Mouse (Mus musculus) megakaryocyte, embryonic 14.5 days (primary cell): Measurements from ENCODE around the gene Nr6a1. TPM values are rescaled to one million over a fixed set of nuclear protein-coding genes. Genes with fewer than 3 reads are reported as not detected.

Source experiments
- H3K27me3 ChIP-seq: replicated peaks from 2 replicates; pipeline ENCODE3; 2012; ENCODE audit warnings: inconsistent platforms
- H3K36me3 ChIP-seq: replicated peaks from 2 replicates; pipeline ENCODE3; 2012; ENCODE audit warnings: low read length, inconsistent platforms, mixed read lengths
- H3K4me1 ChIP-seq: 2 replicates; pipeline ENCODE4 v1.6.1; 2012; ENCODE audit warnings: inconsistent platforms
- H3K4me3 ChIP-seq: replicated peaks from 2 replicates; pipeline ENCODE3; 2012; ENCODE audit warnings: moderate library complexity, mild to moderate bottlenecking, inconsistent platforms
- H3K9me3 ChIP-seq: 2 replicates; pipeline ENCODE4 v1.6.1; 2012; ENCODE audit warnings: inconsistent platforms
- FLI1 ChIP-seq: IDR thresholded peaks from 2 replicates; pipeline ENCODE4 v1.6.1; 2012; ENCODE audit warnings: low read length, inconsistent platforms, mixed read lengths
- GATA1 ChIP-seq: IDR thresholded peaks from 3 replicates; pipeline ENCODE4 v1.6.1; 2012; ENCODE audit warnings: mixed read lengths, low read length, inconsistent platforms, borderline replicate concordance
- polyA plus RNA-seq: library from polyadenylated mRNA; stranded (reverse); fragments of >175 nt; gene quantifications from 2 replicates; pipeline ENCODE4 v1.2.3, GENCODE M21; 2012; ENCODE audit warnings: low replicate concordance; ENCODE audit not compliant: insufficient read depth

Nr6a1 gene
- polyA plus RNA-seq, 1 experiment, result 0.25 TPM

- no peak for TF ChIP-seq GATA1
- TF ChIP-seq FLI1, result no peak
- H3K9me3 ChIP-seq, result no peaks in the 10 kb centered on the region
- H3K27me3 ChIP-seq, result no peaks in the 10 kb centered on the region
- no peaks in the 10 kb centered on the region for H3K4me1 ChIP-seq
- no peaks in the 10 kb centered on the region for H3K36me3 ChIP-seq
- no peak overlapping the region for H3K4me3 ChIP-seq
Observed at GRCm38 (mm10) chr2:38771478-38771797, 156.1 kb downstream of the Nr6a1 start.

- Histone ChIP-seq H3K4me1 (no peaks in the 10 kb centered on the region), H3K27me3 (no peaks in the 10 kb centered on the region), H3K36me3 (no peaks in the 10 kb centered on the region), H3K9me3 (no peaks in the 10 kb centered on the region), H3K4me3 (no peak overlapping the region)
- TF ChIP-seq GATA1, result no peak
- TF ChIP-seq FLI1, result no peak
Observed at GRCm38 (mm10) chr2:38770772-38771477, 156.6 kb downstream of the Nr6a1 start.

GRCm38 (mm10) chr2:38767177-38767931 is 160.1 kb downstream of the Nr6a1 start:
- no peaks in the 10 kb centered on the region for H3K9me3 ChIP-seq
- H3K4me1 ChIP-seq, result no peaks in the 10 kb centered on the region
- no peak overlapping the region for H3K4me3 ChIP-seq
- H3K27me3 ChIP-seq, result no peaks in the 10 kb centered on the region
- no peaks in the 10 kb centered on the region for H3K36me3 ChIP-seq
- TF ChIP-seq FLI1, result no peak
- TF ChIP-seq GATA1, result no peak

GRCm38 (mm10) chr2:38739847-38740246 is 187.6 kb downstream of the Nr6a1 start:
- Histone ChIP-seq H3K4me3 (no peak overlapping the region), H3K36me3 (no peaks in the 10 kb centered on the region), H3K4me1 (peaks cover 10% of the 10 kb centered on the region), H3K9me3 (no peaks in the 10 kb centered on the region), H3K27me3 (peaks cover 11% of the 10 kb centered on the region)
- no peak for TF ChIP-seq FLI1
- no peak for TF ChIP-seq GATA1

- Histone ChIP-seq H3K27me3 (peaks cover 14% of the 10 kb centered on the region), H3K4me1 (peaks cover 10% of the 10 kb centered on the region), H3K9me3 (no peaks in the 10 kb centered on the region), H3K4me3 (no peak overlapping the region), H3K36me3 (no peaks in the 10 kb centered on the region)
- TF ChIP-seq FLI1 (no peak), GATA1 (no peak)
Observed at GRCm38 (mm10) chr2:38739410-38739809, 188.1 kb downstream of the Nr6a1 start.

GRCm38 (mm10) chr2:38738601-38739301 is 188.7 kb downstream of the Nr6a1 start:
- no peak overlapping the region for H3K4me3 ChIP-seq

GRCm38 (mm10) chr2:38735740-38736139 is 191.7 kb downstream of the Nr6a1 start:
- no peak for TF ChIP-seq GATA1
- TF ChIP-seq FLI1, result no peak
- no peaks in the 10 kb centered on the region for H3K9me3 ChIP-seq
- peaks cover 10% of the 10 kb centered on the region for H3K4me1 ChIP-seq
- no peaks in the 10 kb centered on the region for H3K36me3 ChIP-seq
- H3K27me3 ChIP-seq, result peaks cover 17% of the 10 kb centered on the region
- no peak overlapping the region for H3K4me3 ChIP-seq

More at GRCm38 (mm10) chr2:38738601-38739301, 188.7 kb downstream of the Nr6a1 start:
- Histone ChIP-seq H3K27me3 (peaks cover 17% of the 10 kb centered on the region), H3K36me3 (no peaks in the 10 kb centered on the region), H3K9me3 (no peaks in the 10 kb centered on the region), H3K4me1 (peaks cover 10% of the 10 kb centered on the region)
- TF ChIP-seq GATA1 (no peak), FLI1 (no peak)

GRCm38 (mm10) chr2:38734721-38735120 is 192.8 kb downstream of the Nr6a1 start:
- no peak overlapping the region for H3K4me3 ChIP-seq
- TF ChIP-seq FLI1, result no peak
- TF ChIP-seq GATA1, result no peak
- H3K27me3 ChIP-seq, result peaks cover 17% of the 10 kb centered on the region
- peaks cover 10% of the 10 kb centered on the region for H3K4me1 ChIP-seq
- H3K36me3 ChIP-seq, result no peaks in the 10 kb centered on the region
- H3K9me3 ChIP-seq, result no peaks in the 10 kb centered on the region

GRCm38 (mm10) chr2:38730331-38730827 is 197.1 kb downstream of the Nr6a1 start:
- Histone ChIP-seq H3K4me1 (no peaks in the 10 kb centered on the region), H3K9me3 (no peaks in the 10 kb centered on the region), H3K27me3 (peaks cover 20% of the 10 kb centered on the region), H3K4me3 (no peak overlapping the region), H3K36me3 (no peaks in the 10 kb centered on the region)
- TF ChIP-seq GATA1, result no peak
- TF ChIP-seq FLI1, result no peak
